Mouse (Mus musculus) forebrain, embryonic 15.5 days (tissue): Measurements from ENCODE around the gene Smg6. TPM values are rescaled to one million over a fixed set of nuclear protein-coding genes. Genes with fewer than 3 reads are reported as not detected.
"Not testable (repeated sequence)": the region's sequence is repeated elsewhere in the genome, so short reads cannot be mapped to it uniquely, and the experiment has no call there.

Experiments used
- ATAC-seq: fragments of 200-750 bp; cut with Nextera tagmentation; replicated peaks from 2 replicates; pipeline ENCODE4 v1.8.0; 2017; ENCODE audit warnings: mild to moderate bottlenecking, moderate TSS enrichment, moderate library complexity
- H3K27ac ChIP-seq: fragments of 300-500 bp; sonication (generic); replicated peaks from 2 replicates; pipeline ENCODE4 v1.5.1; 2015; ENCODE audit warnings: mild to moderate bottlenecking, inconsistent platforms
- H3K27me3 ChIP-seq: fragments of 300-500 bp; sonication (generic); 2 replicates; pipeline ENCODE4 v1.6.1; 2015; ENCODE audit warnings: inconsistent platforms
- H3K36me3 ChIP-seq: fragments of 300-500 bp; sonication (generic); 2 replicates; pipeline ENCODE4 v1.6.1; 2015; ENCODE audit warnings: mild to moderate bottlenecking, inconsistent platforms
- H3K4me1 ChIP-seq: fragments of 300-500 bp; sonication (generic); 2 replicates; pipeline ENCODE4 v1.6.1; 2015; ENCODE audit warnings: inconsistent platforms
- H3K4me2 ChIP-seq: fragments of 300-500 bp; sonication (generic); replicated peaks from 2 replicates; pipeline ENCODE4 v1.6.1; 2015; ENCODE audit warnings: mild to moderate bottlenecking, inconsistent platforms
- H3K4me3 ChIP-seq: fragments of 300-500 bp; sonication (generic); 2 replicates; pipeline ENCODE4 v1.5.1; 2015; ENCODE audit warnings: mild to moderate bottlenecking, inconsistent platforms
- H3K9ac ChIP-seq: fragments of 300-500 bp; sonication (generic); replicated peaks from 2 replicates; pipeline ENCODE4 v1.6.1; 2015; ENCODE audit warnings: mild to moderate bottlenecking, inconsistent platforms
- H3K9me3 ChIP-seq: fragments of 300-500 bp; sonication (generic); 2 replicates; pipeline ENCODE4 v1.6.1; 2016; ENCODE audit warnings: inconsistent platforms
- whole genome bisulfite sequencing: fragments of 180-500 bp; shearing (Covaris S2); methylation state at CpG from one replicate; pipeline ENCODE4 v1.1.7; 2015; ENCODE audit warnings: mixed read lengths; 5-methylcytosine and 5-hydroxymethylcytosine counted together
- polyA plus RNA-seq: library from polyadenylated mRNA; unstranded; fragments of >200 nt; fragmentation: Nextera tagmentation; extraction: Ambion mirVana; gene quantifications from 2 replicates; pipeline ENCODE4 v1.2.1, GENCODE M21; 2015

Gene Smg6
- polyA plus RNA-seq, 1 experiment from 2014 or later = 18.4 TPM

GRCm38 (mm10) chr11:75167643-75168589, 242.3 kb downstream of the Smg6 start:
- Histone ChIP-seq H3K4me3 (peak overlapping the region; percentile 45), H3K36me3 (peaks cover 6% of the 10 kb centered on the region; the same call in 1 of the 2 replicates), H3K9me3 (no peaks in the 10 kb centered on the region), H3K9ac (peak overlapping the region; percentile 25), H3K27ac (no peak overlapping the region), H3K4me2 (peak overlapping the region; percentile 86), H3K4me1 (peaks cover 65% of the 10 kb centered on the region), H3K27me3 (peaks cover 80% of the 10 kb centered on the region)
- no peak for ATAC-seq
- 5% methylated on average over 49 of the region's 63 CpGs for WGBS

- Histone ChIP-seq H3K27me3 (peaks cover 74% of the 10 kb centered on the region), H3K4me2 (peak overlapping the region; percentile 86), H3K4me3 (peak overlapping the region; percentile 45), H3K36me3 (no peaks in the 10 kb centered on the region), H3K9me3 (no peaks in the 10 kb centered on the region), H3K27ac (no peak overlapping the region), H3K4me1 (peaks cover 71% of the 10 kb centered on the region), H3K9ac (peak overlapping the region; percentile 25)
- ATAC-seq = 0 out of 2 replicates have a peak, but pooled peaks have one; percentile 13
- under 1% methylated on average over 71 of the region's 83 CpGs for WGBS
Measured at GRCm38 (mm10) chr11:75168590-75169361, 243.2 kb downstream of the Smg6 start.

- Histone ChIP-seq H3K4me3 (peak within 1 kb of the TSS; percentile 45), H3K4me2 (peak within 1 kb of the TSS; percentile 86), H3K27ac (peak within 1 kb of the TSS; percentile 7; the same call in 1 of the 2 replicates), H3K27me3 (peaks cover 67% of the 10 kb centered on the region), H3K9me3 (no peaks in the 10 kb centered on the region), H3K4me1 (peaks cover 77% of the 10 kb centered on the region), H3K36me3 (no peaks in the 10 kb centered on the region), H3K9ac (peak within 1 kb of the TSS; percentile 25)
- 5% methylated on average over 23 of the region's 23 CpGs for WGBS
- no peak for ATAC-seq
Measured at GRCm38 (mm10) chr11:75169405-75170080, 243.9 kb downstream of the Smg6 start, which contains the start of gene Hic1. TSS of gene Hic1 (minus strand) at chr11:75169519.

GRCm38 (mm10) chr11:75170136-75170751, 244.6 kb downstream of the Smg6 start:
- under 1% methylated on average over 38 of the region's 38 CpGs for WGBS
- peaks cover 60% of the 10 kb centered on the region for H3K27me3 ChIP-seq

GRCm38 (mm10) chr11:75171186-75171865, 245.7 kb downstream of the Smg6 start:
- 4% methylated on average over 17 of the region's 17 CpGs for WGBS
- Histone ChIP-seq H3K27me3 (peaks cover 49% of the 10 kb centered on the region), H3K27ac (no peak overlapping the region), H3K4me3 (peak overlapping the region; percentile 83), H3K4me1 (peaks cover 66% of the 10 kb centered on the region), H3K9ac (no peak overlapping the region), H3K9me3 (no peaks in the 10 kb centered on the region), H3K36me3 (no peaks in the 10 kb centered on the region), H3K4me2 (peak overlapping the region; percentile 86)
- ATAC-seq = no peak

More at GRCm38 (mm10) chr11:75170136-75170751, 244.6 kb downstream of the Smg6 start:
- peaks cover 77% of the 10 kb centered on the region for H3K4me1 ChIP-seq
- peak overlapping the region; percentile 4 for H3K9ac ChIP-seq
- H3K9me3 ChIP-seq = no peaks in the 10 kb centered on the region
- H3K27ac ChIP-seq = peak overlapping the region; percentile 7; the same call in 1 of the 2 replicates
- ATAC-seq = peak; percentile 69
- H3K4me2 ChIP-seq = peak overlapping the region; percentile 86
- H3K4me3 ChIP-seq = peak overlapping the region; percentile 45
- no peaks in the 10 kb centered on the region for H3K36me3 ChIP-seq

GRCm38 (mm10) chr11:75172151-75173094, 246.8 kb downstream of the Smg6 start:
- H3K27ac ChIP-seq = no peak overlapping the region
- H3K4me1 ChIP-seq = peaks cover 56% of the 10 kb centered on the region
- H3K27me3 ChIP-seq = peaks cover 39% of the 10 kb centered on the region

GRCm38 (mm10) chr11:75173095-75173798, 247.6 kb downstream of the Smg6 start:
- peak; percentile 60 for ATAC-seq
- peak overlapping the region; percentile 83 for H3K4me3 ChIP-seq
- under 1% methylated on average over 71 of the region's 71 CpGs for WGBS
- peaks cover 57% of the 10 kb centered on the region for H3K4me1 ChIP-seq
- H3K9ac ChIP-seq = peak overlapping the region; percentile 56
- peaks cover 5% of the 10 kb centered on the region; the same call in 1 of the 2 replicates for H3K36me3 ChIP-seq
- peaks cover 31% of the 10 kb centered on the region for H3K27me3 ChIP-seq
- H3K4me2 ChIP-seq = peak overlapping the region; percentile 79
- peak overlapping the region; percentile 73 for H3K27ac ChIP-seq
- H3K9me3 ChIP-seq = no peaks in the 10 kb centered on the region

More at GRCm38 (mm10) chr11:75172151-75173094, 246.8 kb downstream of the Smg6 start:
- Histone ChIP-seq H3K36me3 (peaks cover 5% of the 10 kb centered on the region; the same call in 1 of the 2 replicates), H3K9ac (peak overlapping the region; percentile 56), H3K9me3 (no peaks in the 10 kb centered on the region), H3K4me2 (peak overlapping the region; percentile 79), H3K4me3 (peak overlapping the region; percentile 83)
- peak; percentile 43 for ATAC-seq
- under 1% methylated on average over 73 of the region's 75 CpGs for WGBS

- peaks cover 52% of the 10 kb centered on the region for H3K4me1 ChIP-seq
Measured at GRCm38 (mm10) chr11:75173799-75174165, 248.2 kb downstream of the Smg6 start.

GRCm38 (mm10) chr11:75174574-75174973, 249.0 kb downstream of the Smg6 start:
- peaks cover 50% of the 10 kb centered on the region for H3K4me1 ChIP-seq

More at GRCm38 (mm10) chr11:75173799-75174165, 248.2 kb downstream of the Smg6 start:
- Histone ChIP-seq H3K4me3 (peak overlapping the region; percentile 83), H3K9ac (peak overlapping the region; percentile 56), H3K36me3 (peaks cover 5% of the 10 kb centered on the region; the same call in 1 of the 2 replicates), H3K4me2 (peak overlapping the region; percentile 79), H3K27me3 (peaks cover 27% of the 10 kb centered on the region), H3K27ac (peak overlapping the region; percentile 73), H3K9me3 (no peaks in the 10 kb centered on the region)
- ATAC-seq = no peak
- WGBS = 2% methylated on average over 15 of the region's 15 CpGs

More at GRCm38 (mm10) chr11:75174574-75174973, 249.0 kb downstream of the Smg6 start:
- peaks cover 19% of the 10 kb centered on the region; the same call in 1 of the 2 replicates for H3K27me3 ChIP-seq
- ATAC-seq, H3K36me3 ChIP-seq, H3K4me3 ChIP-seq, H3K9ac ChIP-seq, H3K27ac ChIP-seq, H3K9me3 ChIP-seq, H3K4me2 ChIP-seq: not testable (repeated sequence)
- WGBS = 72% methylated on average over 6 of the region's 6 CpGs
